Mouse (Mus musculus): Measurements from ENCODE around the gene Gle1. TPM values are rescaled to one million over a fixed set of nuclear protein-coding genes. Genes with fewer than 3 reads are reported as not detected.
"Not testable (repeated sequence)": the region's sequence is repeated elsewhere in the genome, so short reads cannot be mapped to it uniquely, and the experiment has no call there.

Gle1 gene
- total RNA-seq (2021), result 10 to 100 TPM; 44.0 to 49.5 TPM
- long read RNA-seq, experiment 1, full-length matches to known transcripts, result 100 of 121 reads
- long read RNA-seq, experiment 1, partial matches to known transcripts, result 6 of 121 reads
- long read RNA-seq, experiment 1, other reads (novel, unspliced or antisense), result 15 of 121 reads
- long read RNA-seq, experiment 2, full-length matches to known transcripts, result 50 of 69 reads
- long read RNA-seq, experiment 2, partial matches to known transcripts, result 2 of 69 reads
- long read RNA-seq, experiment 2, other reads (novel, unspliced or antisense), result 17 of 69 reads

DNA sequence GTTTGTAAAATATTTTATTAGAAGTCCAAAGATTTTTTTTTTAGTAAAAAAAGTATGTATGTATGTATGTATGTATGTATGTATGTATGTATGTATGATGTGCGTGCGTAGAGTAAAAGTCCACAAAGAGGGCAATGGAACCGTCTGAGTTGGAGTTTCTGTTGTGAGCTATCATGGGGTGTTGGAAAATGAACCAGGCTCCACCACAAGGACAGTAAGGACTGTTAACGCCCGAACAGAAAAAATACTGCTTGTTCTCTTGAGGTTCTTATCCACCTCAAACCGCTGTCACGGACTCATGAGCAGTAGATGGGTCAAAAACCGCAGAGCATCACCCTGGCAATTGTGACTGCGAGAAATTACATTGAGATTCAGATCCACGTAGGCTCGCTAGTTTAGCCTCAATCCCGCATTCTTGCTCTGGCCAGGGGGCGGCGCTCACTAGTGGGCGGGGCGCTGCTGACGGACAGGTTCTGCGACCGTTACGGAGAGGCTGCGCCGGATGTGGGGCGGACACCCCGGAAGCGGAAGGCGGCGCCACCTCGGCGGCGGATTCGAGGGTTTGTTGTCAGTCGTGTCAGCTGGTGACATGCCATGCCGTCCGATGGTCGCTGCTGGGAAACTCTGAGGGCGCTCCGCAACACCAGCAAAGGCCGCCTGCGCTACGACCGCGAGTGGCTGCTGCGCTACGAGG is at the start of gene Gle1:
TSS of gene Gle1 (plus strand) at position 521 of the 694 bp plus-strand sequence.
- peak; percentile 97 to 98 for DNase-seq (ENCODE audit: low spot score in 2 of 2)

DNA sequence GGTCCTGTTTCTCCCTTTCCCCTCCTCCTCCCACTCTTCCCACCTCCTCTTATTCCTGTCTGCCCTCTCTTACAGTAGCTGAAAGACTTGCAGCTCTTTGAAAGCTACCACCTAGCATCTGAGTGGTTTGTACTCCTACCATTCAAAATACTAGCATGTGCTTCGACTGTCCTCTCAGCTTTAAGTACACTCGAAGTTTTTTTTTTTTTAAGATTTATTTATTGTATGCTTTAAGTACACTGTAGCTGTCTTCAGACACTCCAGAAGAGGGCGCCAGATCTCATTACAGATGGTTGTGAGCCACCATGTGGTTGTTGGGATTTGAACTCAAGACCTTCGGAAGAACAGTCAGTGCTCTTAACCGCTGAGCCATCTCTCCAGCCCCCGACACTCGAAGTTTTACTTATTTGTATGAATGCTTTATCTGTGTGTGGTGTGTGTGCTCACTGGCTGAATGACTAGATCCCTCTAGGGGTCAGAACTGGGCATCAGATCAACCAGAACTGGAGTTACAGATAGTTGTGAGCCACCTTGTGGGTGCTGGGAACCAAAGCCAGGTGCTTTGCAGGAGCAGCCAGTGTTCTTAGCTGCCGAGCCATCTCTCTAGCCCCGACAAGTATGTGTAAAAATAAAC is 48.5 kb upstream of the Gle1 start:
- not testable (repeated sequence) for DNase-seq (ENCODE audit: low spot score in 2 of 2)

DNA sequence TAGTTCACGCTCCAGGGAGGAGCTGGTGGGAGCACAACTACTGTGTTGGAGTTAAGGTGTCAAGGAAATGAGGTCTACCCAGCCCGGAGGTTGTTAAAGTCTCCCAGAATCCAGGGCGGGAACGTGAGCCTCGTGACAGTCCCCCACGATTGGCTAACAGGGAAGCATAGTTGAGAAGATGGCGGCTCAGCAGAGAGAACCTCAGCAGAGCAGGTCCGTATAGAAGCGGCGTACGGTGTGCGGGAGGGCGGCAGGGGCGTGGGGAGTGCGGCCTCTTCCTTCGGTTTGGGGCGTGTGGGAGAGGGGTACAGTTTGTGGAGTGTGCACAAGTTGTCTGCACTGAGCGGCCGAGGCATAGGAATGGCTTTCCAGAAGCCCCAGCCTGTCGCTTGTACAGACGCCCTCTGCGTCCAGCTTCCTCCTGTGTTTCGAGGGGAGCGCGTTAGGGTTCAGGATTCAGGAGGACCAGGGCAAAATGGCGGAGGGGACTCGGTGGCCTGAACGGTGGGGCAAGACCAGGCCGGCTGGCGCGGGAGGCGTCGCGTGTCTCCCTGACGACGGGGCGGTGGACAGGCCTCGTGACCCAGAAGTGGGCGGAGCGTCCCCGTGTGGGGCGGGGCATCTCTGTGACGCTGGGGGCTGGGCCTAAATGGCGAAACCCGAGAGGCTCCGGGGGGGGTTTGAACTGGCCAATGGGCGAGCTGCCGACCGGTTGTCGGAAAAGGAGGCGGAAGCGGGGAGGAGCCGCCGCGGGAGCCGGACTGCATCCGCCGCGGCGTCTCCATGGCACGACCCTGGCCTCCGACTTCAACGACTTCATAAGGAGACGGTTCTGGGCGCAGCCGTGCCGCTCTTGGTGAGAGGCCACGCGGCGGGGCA is 45.9 kb upstream of the Gle1 start, which contains the start of gene Odf2:
TSS of gene Odf2 (plus strand) at position 156 of the 879 bp plus-strand sequence.
- DNase-seq (ENCODE audit: low spot score in 2 of 2), result peak; percentile 100

GRCm38 (mm10) chr2:29889991-29890833 is 45.0 kb upstream of the Gle1 start:
- DNase-seq (ENCODE audit: low spot score in 2 of 2), result peak; percentile 72 to 76

DNA sequence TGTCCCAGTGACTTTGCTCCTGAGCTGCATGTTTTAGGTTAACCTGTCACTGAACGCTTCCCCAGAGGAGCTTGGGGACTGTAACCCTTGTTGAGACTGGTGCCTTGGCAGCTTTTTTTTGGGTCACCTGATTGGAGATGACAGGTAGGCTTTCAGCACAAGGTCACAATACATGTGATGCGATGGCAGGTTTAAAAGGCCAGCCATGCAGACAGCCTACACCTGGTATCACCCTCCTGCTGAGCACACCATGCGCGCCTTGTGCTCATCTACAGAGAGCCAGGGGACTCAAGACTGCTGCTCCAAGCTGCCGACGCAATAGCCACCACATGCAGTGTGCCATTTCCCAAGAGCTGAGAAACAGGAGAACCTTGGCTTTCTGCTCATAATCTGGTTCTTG is 43.5 kb upstream of the Gle1 start:
- no peak for DNase-seq (ENCODE audit: low spot score in 2 of 2)

GRCm38 (mm10) chr2:29896071-29896470 is 39.2 kb upstream of the Gle1 start:
- DNase-seq (ENCODE audit: low spot score in 2 of 2), result no peak

- DNase-seq (ENCODE audit: low spot score in 2 of 2), result no peak
These were observed 37.9 kb upstream of the Gle1 start for GRCm38 (mm10) chr2:29897366-29897765.

GRCm38 (mm10) chr2:29898081-29898480 is 37.1 kb upstream of the Gle1 start:
- no peak for DNase-seq (ENCODE audit: low spot score in 2 of 2)

- no peak for DNase-seq (ENCODE audit: low spot score in 2 of 2)
These were observed 33.0 kb upstream of the Gle1 start for GRCm38 (mm10) chr2:29902194-29902593.

DNA sequence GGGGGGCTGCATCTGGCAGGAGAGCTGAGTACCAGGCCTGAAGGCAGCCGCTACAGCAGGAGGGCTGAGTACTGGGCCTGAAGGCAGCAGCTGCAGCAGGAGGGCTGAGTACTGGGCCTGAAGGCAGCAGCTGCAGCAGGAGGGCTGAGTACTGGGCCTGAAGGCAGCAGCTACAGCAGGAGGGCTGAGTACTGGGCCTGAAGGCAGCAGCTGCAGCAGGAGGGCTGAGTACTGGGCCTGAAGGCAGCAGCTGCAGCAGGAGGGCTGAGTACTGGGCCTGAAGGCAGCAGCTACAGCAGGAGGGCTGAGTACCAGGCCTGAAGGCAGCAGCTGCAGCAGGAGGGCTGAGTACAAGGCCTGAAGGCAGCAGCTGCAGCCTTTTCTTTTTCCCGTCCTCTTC is 27.1 kb upstream of the Gle1 start:
- not testable (repeated sequence) for DNase-seq (ENCODE audit: low spot score in 2 of 2)

DNA sequence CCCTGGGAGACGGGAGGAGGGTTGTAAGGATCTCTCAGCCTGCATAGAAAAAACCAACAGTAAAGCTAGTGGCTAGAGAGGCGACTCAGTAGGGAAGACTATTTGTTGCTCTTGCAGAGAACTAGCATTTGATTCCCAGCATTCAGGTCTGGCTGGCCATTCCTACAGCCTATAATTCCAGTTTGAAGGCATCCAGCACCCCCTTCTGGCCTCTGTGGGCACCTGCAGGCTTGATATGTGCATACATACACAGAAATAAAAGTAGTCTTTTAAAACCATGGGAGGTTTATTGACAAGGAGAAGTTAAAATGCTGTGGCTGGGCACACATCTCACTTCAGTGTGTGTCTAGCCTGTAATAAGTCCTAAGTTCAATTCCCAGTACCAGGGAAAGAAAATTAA is 25.2 kb upstream of the Gle1 start:
- no peak for DNase-seq (ENCODE audit: low spot score in 2 of 2)

- DNase-seq (ENCODE audit: low spot score in 2 of 2), result no peak
These were observed 17.6 kb upstream of the Gle1 start for GRCm38 (mm10) chr2:29917621-29918020.

DNA sequence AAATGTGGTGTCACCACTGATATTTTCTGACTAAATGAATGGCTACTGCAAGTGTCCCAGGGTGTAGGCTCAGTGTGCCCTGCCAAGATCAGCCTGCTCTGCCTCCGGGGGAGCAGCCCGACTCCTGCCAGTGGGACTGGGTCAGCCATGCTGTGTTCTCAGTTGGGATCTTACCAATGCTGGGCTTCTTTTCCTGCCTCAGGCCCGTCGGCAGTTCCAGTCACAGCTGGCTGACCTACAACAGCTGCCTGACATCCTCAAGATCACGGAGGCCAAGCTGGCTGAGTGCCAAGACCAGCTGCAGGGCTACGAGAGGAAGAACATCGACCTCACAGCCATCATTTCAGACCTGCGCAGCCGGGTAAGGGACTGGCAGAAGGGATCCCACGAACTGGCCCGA is 13.2 kb upstream of the Gle1 start:
- DNase-seq (ENCODE audit: low spot score in 2 of 2), result peak; percentile 9 to 19

GRCm38 (mm10) chr2:29926542-29926941 is 8.7 kb upstream of the Gle1 start:
- DNase-seq (ENCODE audit: low spot score in 2 of 2), result no peak

DNA sequence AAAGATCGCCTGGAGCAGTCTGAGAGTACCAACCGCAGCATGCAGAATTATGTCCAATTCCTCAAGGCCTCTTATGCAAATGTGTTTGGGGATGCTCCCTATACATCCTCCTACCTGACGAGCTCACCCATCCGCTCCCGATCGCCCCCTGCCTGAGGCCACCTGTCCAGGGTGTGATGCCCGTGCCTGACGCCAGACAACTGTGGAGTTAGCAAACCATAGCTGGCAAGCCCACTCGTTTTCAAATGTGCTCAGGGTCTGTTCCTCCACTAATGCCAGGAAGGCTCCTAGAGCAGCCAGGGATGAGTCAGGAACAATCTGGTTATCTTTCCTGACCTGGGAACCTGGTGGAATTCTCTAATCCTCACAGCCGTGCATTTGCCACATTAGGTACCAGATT is 4.7 kb upstream of the Gle1 start:
- no peak for DNase-seq (ENCODE audit: low spot score in 2 of 2)

DNA sequence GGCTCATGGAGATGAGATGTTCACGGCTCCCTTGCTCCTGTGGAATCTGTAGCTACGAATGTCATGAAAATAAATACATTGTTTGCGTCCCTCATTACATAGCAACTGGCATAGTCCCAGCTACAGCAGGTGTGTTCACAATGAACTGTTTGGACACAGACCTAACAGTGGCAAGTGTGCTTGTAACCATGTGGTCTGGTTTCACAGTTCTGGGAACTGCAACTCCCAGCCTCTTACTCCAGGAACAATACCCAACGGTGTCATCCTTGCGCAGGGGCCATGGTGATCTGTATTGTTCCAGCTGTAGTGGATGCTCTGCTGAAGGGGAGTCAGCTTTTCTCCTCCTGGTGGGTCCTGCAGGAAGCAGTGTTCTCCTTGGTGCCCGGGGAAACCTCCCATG is 4.0 kb upstream of the Gle1 start:
- DNase-seq (ENCODE audit: low spot score in 2 of 2), result no peak

- no peak for DNase-seq (ENCODE audit: low spot score in 2 of 2)
These were observed 4.8 kb downstream of the Gle1 start for GRCm38 (mm10) chr2:29940073-29940472.

GRCm38 (mm10) chr2:29940826-29941225 is 5.6 kb downstream of the Gle1 start:
- DNase-seq (ENCODE audit: low spot score in 2 of 2), result no peak

DNA sequence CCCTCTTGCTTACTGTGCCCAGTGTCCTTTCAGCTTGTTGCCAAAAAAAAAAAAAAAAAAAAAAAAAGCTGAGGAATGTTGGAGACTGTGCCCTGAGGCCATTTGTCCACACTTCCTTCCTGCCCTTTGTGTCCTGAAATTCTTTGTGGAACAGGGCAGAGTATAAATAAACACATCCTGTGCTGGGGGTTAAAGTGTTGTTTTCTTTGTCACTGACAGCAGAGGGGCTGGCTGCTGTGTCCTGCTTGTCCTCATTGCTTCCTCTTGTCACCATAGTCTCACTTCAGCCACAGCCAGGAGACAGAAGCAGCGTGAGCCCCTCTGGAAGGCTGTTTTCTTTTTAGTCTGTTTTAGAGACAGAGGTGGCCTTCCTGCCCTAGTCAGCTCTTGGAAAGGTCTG is 9.5 kb downstream of the Gle1 start:
- DNase-seq (ENCODE audit: low spot score in 2 of 2), result no peak

DNA sequence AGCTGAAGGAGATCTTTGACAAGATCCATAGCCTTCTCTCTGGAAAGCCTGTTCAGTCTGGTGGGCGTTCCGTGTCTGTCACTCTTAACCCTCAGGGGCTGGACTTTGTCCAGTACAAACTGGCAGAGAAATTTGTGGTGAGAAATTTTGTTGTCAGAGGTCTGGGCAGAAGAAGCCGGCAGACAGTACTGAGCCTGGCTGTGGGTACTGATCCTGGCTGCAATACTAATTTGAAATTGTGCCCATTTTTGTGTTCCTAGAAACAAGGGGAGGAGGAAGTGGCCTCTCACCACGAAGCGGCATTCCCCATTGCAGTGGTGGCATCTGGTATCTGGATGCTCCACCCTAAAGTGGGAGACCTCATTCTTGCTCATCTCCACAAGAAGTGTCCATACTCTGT is 13.7 kb downstream of the Gle1 start:
- DNase-seq (ENCODE audit: low spot score in 2 of 2), result no peak
